Mouse (Mus musculus) heart, adult 18-20 months (tissue): ENCODE results near the gene Exosc2. TPM values are rescaled to one million over a fixed set of nuclear protein-coding genes. Genes with fewer than 3 reads are reported as not detected.

Source experiments
- DNase-seq, 2 experiments: peaks; one replicate each; pipeline ENCODE4 v3.0.0; 2021 to 2022; ENCODE audit warnings: mixed read lengths in 1 of 2
- total RNA-seq, 2 experiments: library from RNA; stranded (reverse); gene quantifications; 2 replicates each; pipeline ENCODE4 v1.2.3; 2021

Exosc2 gene
- total RNA-seq, 2 experiments from 2014 or later: 8.2 to 10.1 TPM

GRCm38 (mm10) chr2:31724730-31725490 lies 54.4 kb downstream of the Exosc2 start:
- DNase-seq: no peak

GRCm38 (mm10) chr2:31727576-31728277 lies 57.2 kb downstream of the Exosc2 start:
- no peak for DNase-seq

- no peak for DNase-seq
Observed at GRCm38 (mm10) chr2:31730640-31731039, 60.1 kb downstream of the Exosc2 start.

Other genes with a start within 250 kb of the Exosc2 start
- gene Ass1, start 200.5 kb upstream of the Exosc2 start, total RNA-seq: 1 to 10 TPM; 5.2 to 7.6 TPM
- 10 to 100 TPM; 11.1 to 11.2 TPM for gene Fubp3, start 98.1 kb upstream of the Exosc2 start, total RNA-seq
- gene Prdm12, start 30.7 kb upstream of the Exosc2 start, total RNA-seq: not detected
- gene Abl1, start 17.7 kb downstream of the Exosc2 start, total RNA-seq: 10 to 100 TPM; 25.5 to 26.5 TPM
- gene Qrfp, start 139.9 kb downstream of the Exosc2 start, total RNA-seq: under 1 TPM in 1 of 2 experiments, not detected in 1; 0.10 TPM
- not detected for gene Fibcd1, start 175.3 kb downstream of the Exosc2 start, total RNA-seq
- under 1 TPM; 0.67 to 0.75 TPM for gene Lamc3, start 216.6 kb downstream of the Exosc2 start, total RNA-seq